Comparison of ENCODE assay signal across 7 mouse cellular contexts in the genomic region with DNA sequence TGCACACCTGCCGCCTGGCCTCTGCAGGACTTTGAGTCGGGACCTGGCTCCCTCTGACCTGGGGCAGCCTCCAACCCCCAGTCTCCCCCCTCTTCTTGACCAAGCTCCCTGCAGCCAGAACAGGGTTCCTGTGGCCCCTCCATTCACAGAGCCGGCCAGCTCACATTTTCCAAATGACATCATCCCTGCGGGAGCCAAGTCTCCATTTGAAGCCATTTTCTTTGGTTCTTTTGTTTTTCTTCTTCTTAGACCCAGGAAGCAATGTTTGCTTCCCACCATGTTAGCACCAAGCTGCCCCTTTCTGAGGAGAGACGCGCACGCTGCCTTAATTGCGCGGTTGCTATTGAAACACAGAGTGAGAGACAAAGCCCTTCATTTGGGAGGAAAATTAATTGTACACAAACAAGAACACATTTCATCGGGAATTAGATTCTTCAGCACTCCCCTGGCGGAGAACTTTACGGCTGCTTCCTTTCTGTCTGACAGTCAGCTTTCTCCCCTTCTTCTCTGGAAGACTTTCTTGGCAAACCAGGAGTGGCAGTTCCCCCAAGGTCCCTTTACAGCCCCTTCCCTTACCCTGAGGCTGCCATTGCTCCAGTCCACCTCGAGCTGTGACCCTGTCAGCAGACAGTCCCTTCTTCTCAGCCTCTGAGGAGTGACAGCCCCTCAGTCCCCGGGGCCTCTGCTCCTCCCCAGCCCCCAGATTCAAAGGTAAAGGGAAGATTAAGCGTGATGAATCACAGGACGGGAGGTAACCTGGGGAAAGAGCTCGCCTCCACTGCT.
DNase-seq lines count a peak whose midpoint lies in the region; ATAC-seq and TF ChIP-seq lines count a peak whose summit lies in the region.
"Not testable (repeated sequence)": the region's sequence is repeated elsewhere in the genome, so short reads cannot be mapped to it uniquely, and the experiment has no call there.

No protein-coding gene starts in this region.

- not testable (repeated sequence) for H3K4me3 ChIP-seq in forebrain, embryonic 12.5 days (replicated peaks); heart, adult 2 months; hindbrain, embryonic 11.5 days (ENCODE audit: low read depth, low read length); layer of hippocampus, adult 2 months; lung, postnatal 0 days (ENCODE audit: low read depth, low read length); neural tube, embryonic 12.5 days

- H3K9me3 ChIP-seq in forebrain, embryonic 12.5 days; hindbrain, embryonic 11.5 days (ENCODE audit: control insufficient read depth, low read length); lung, postnatal 0 days (ENCODE audit: low read length); neural tube, embryonic 12.5 days: not testable (repeated sequence)

- peak; percentile 76 for ATAC-seq in forebrain, embryonic 12.5 days (ENCODE audit: low FRiP score)
- peak; percentile 59; the same call in 1 of the 2 replicates for ATAC-seq in hindbrain, embryonic 11.5 days (ENCODE audit: low FRiP score)
- ATAC-seq in lung, postnatal 0 days = not testable (repeated sequence)
- peak; percentile 68 for ATAC-seq in neural tube, embryonic 12.5 days (ENCODE audit: low FRiP score, low read depth)

- WGBS in forebrain, embryonic 12.5 days = under 1% methylated on average over 15 of the region's 17 CpGs
- 40% methylated on average over 14 of the region's 17 CpGs for WGBS in heart, adult 2 months
- WGBS in hindbrain, embryonic 11.5 days = 6% methylated on average over 13 of the region's 17 CpGs
- WGBS in lung, postnatal 0 days = 17% methylated on average over 12 of the region's 17 CpGs
- 2% methylated on average over 15 of the region's 17 CpGs for WGBS in neural tube, embryonic 12.5 days

- H3K27ac ChIP-seq in forebrain, embryonic 12.5 days = peak overlapping the region; percentile 69
- not testable (repeated sequence) for H3K27ac ChIP-seq in heart, adult 2 months; layer of hippocampus, adult 2 months; lung, postnatal 0 days (ENCODE audit: low read length)
- peak overlapping the region; percentile 39; the same call in 1 of the 2 replicates for H3K27ac ChIP-seq in hindbrain, embryonic 11.5 days (ENCODE audit: low read depth, low read length)
- peak overlapping the region; percentile 77 for H3K27ac ChIP-seq in neural tube, embryonic 12.5 days

- H3K36me3 ChIP-seq in forebrain, embryonic 12.5 days (replicated peaks); heart, adult 2 months (ENCODE audit: control insufficient read depth, insufficient read depth, low read length); hindbrain, embryonic 11.5 days (ENCODE audit: control insufficient read depth, insufficient read depth, low read length); lung, postnatal 0 days (ENCODE audit: insufficient read depth, low read length); neural tube, embryonic 12.5 days: not testable (repeated sequence)

- H3K79me2 ChIP-seq in heart, adult 2 months (replicated peaks; ENCODE audit: control insufficient read depth, insufficient read depth, low read length) = not testable (repeated sequence)

- intact Hi-C loops in heart, adult 2 months (cut with DNase I) = not testable (repeated sequence)

- DNase-seq in brain, adult 2 months (ENCODE audit: low read depth, low spot score) = peak; percentile 44
- peak; percentile 69 to 73 for DNase-seq in heart, adult 2 months
- peak; percentile 61 for DNase-seq in hindbrain, embryonic 11.5 days (ENCODE audit: low spot score)
- DNase-seq in layer of hippocampus, adult 2 months (ENCODE audit: low spot score in 2 of 2) = peak; percentile 33 to 63
- DNase-seq in lung, postnatal 0 days (ENCODE audit: low spot score) = peak; percentile 52

- peaks cover 29% of the 10 kb centered on the region for H3K4me1 ChIP-seq in forebrain, embryonic 12.5 days
- H3K4me1 ChIP-seq in heart, adult 2 months (ENCODE audit: control insufficient read depth, insufficient read depth, low read length); hindbrain, embryonic 11.5 days (replicated peaks; ENCODE audit: control insufficient read depth, insufficient read depth, low read length); lung, postnatal 0 days (ENCODE audit: insufficient read depth, low read depth, low read length): not testable (repeated sequence)
- peaks cover 28% of the 10 kb centered on the region for H3K4me1 ChIP-seq in neural tube, embryonic 12.5 days

- peaks cover 54% of the 10 kb centered on the region for H3K27me3 ChIP-seq in forebrain, embryonic 12.5 days
- H3K27me3 ChIP-seq in heart, adult 2 months (ENCODE audit: control insufficient read depth, insufficient read depth, low read length); hindbrain, embryonic 11.5 days (ENCODE audit: control insufficient read depth, insufficient read depth, low read length); lung, postnatal 0 days (replicated peaks; ENCODE audit: insufficient read depth, low read length): not testable (repeated sequence)
- H3K27me3 ChIP-seq in neural tube, embryonic 12.5 days (replicated peaks) = peaks cover 12% of the 10 kb centered on the region; the same call in 1 of the 2 replicates

- not testable (repeated sequence) for TF ChIP-seq CTCF in heart, adult 2 months (IDR thresholded peaks at IDR 0.05); lung, postnatal 0 days (IDR thresholded peaks at IDR 0.05)
- 0 out of 2 replicates have a peak, but pooled peaks have one; percentile 3 for TF ChIP-seq CTCF in layer of hippocampus, adult 2 months (conservative IDR thresholded peaks at IDR 0.05)

- not testable (repeated sequence) for TF ChIP-seq POLR2A in heart, adult 2 months (IDR thresholded peaks at IDR 0.05; ENCODE audit: insufficient read depth, low read depth, low read length)

- H3K4me2 ChIP-seq in forebrain, embryonic 12.5 days = peak overlapping the region; percentile 38
- not testable (repeated sequence) for H3K4me2 ChIP-seq in hindbrain, embryonic 11.5 days (replicated peaks; ENCODE audit: low read depth, low read length); lung, postnatal 0 days (replicated peaks; ENCODE audit: low read depth, low read length)
- peak overlapping the region; percentile 48 for H3K4me2 ChIP-seq in neural tube, embryonic 12.5 days (replicated peaks)

- TF ChIP-seq EP300 in heart, adult 2 months (IDR thresholded peaks at IDR 0.05; ENCODE audit: insufficient read depth, low read depth, low read length); lung, postnatal 0 days (IDR thresholded peaks at IDR 0.05): not testable (repeated sequence)

- H3K9ac ChIP-seq in forebrain, embryonic 12.5 days; heart, adult 2 months (ENCODE audit: low read depth, low read length); hindbrain, embryonic 11.5 days (ENCODE audit: low read depth, low read length); lung, postnatal 0 days (replicated peaks; ENCODE audit: low read depth); neural tube, embryonic 12.5 days: not testable (repeated sequence)
